Mouse (Mus musculus): ENCODE data around the gene Pdrg1. TPM values are rescaled to one million over a fixed set of nuclear protein-coding genes. Genes with fewer than 3 reads are reported as not detected.

Gene Pdrg1
- polyA plus RNA-seq, 1 experiment from 2014 or later = 90.8 TPM

- Histone ChIP-seq H3K4me3 (no peak overlapping the region), H3K4me1 (no peaks in the 10 kb centered on the region), H3K9me3 (peaks cover 2% of the 10 kb centered on the region; the same call in 1 of the 2 replicates), H3K27me3 (ENCODE audit: poor library complexity, severe bottlenecking) (no peaks in the 10 kb centered on the region; the same call in 1 of the 2 replicates), H3K36me3 (replicated peaks) (no peaks in the 10 kb centered on the region), H3K27ac (no peak overlapping the region)
- DNase-seq (ENCODE audit: extremely low spot score, low spot score) = no peak
- 55% methylated on average over 3 of the region's 3 CpGs for WGBS
Measured at GRCm38 (mm10) chr2:152976991-152977390, 38.2 kb downstream of the Pdrg1 start.

- H3K4me3 ChIP-seq = no peak overlapping the region
- WGBS = 75% methylated on average over 4 of the region's 4 CpGs
- no peak for DNase-seq (ENCODE audit: extremely low spot score, low spot score)
Measured at GRCm38 (mm10) chr2:152965555-152965954, 49.7 kb downstream of the Pdrg1 start.

GRCm38 (mm10) chr2:152962091-152962793 lies 53.0 kb downstream of the Pdrg1 start, which contains the start of gene Ttll9:
Gene Ttll9 (plus strand): TSS chr2:152962485.
- 1% methylated on average over 34 of the region's 34 CpGs for WGBS
- peak; percentile 84 for DNase-seq (ENCODE audit: extremely low spot score, low spot score)
- Histone ChIP-seq H3K36me3 (replicated peaks) (no peaks in the 10 kb centered on the region), H3K9me3 (no peaks in the 10 kb centered on the region), H3K27me3 (ENCODE audit: poor library complexity, severe bottlenecking) (0 out of 2 replicates have a peak, but pooled peaks cover 11% of the 10 kb centered on the region), H3K4me3 (peak within 1 kb of the TSS; percentile 54), H3K27ac (peak within 1 kb of the TSS; percentile 75), H3K4me1 (peaks cover 9% of the 10 kb centered on the region)

More at GRCm38 (mm10) chr2:152965555-152965954, 49.7 kb downstream of the Pdrg1 start:
- H3K4me1 ChIP-seq = peaks cover 9% of the 10 kb centered on the region
- no peak overlapping the region for H3K27ac ChIP-seq
- no peaks in the 10 kb centered on the region for H3K9me3 ChIP-seq
- 0 out of 2 replicates have a peak, but pooled peaks cover 3% of the 10 kb centered on the region for H3K27me3 ChIP-seq (ENCODE audit: poor library complexity, severe bottlenecking)
- no peaks in the 10 kb centered on the region for H3K36me3 ChIP-seq (replicated peaks)

Other genes with a start within 250 kb of the Pdrg1 start
- gene Bcl2l1, start 183.7 kb downstream of the Pdrg1 start, polyA plus RNA-seq (2016; fragmentation: Nextera tagmentation; extraction: Ambion mirVana) = 98.5 and 104 TPM in 2 replicates
- 162 and 163 TPM in 2 replicates for gene Tpx2, start 167.5 kb downstream of the Pdrg1 start, polyA plus RNA-seq (2016; fragmentation: Nextera tagmentation; extraction: Ambion mirVana)
- gene Mylk2, start 104.1 kb downstream of the Pdrg1 start, polyA plus RNA-seq (2016; fragmentation: Nextera tagmentation; extraction: Ambion mirVana) = 0.06 and 0.12 TPM in 2 replicates
- gene Foxs1, start 82.2 kb downstream of the Pdrg1 start, polyA plus RNA-seq (2016; fragmentation: Nextera tagmentation; extraction: Ambion mirVana) = 0.34 and 0.60 TPM in 2 replicates
- 0.42 and 0.95 TPM in 2 replicates for gene Dusp15, start 63.7 kb downstream of the Pdrg1 start, polyA plus RNA-seq (2016; fragmentation: Nextera tagmentation; extraction: Ambion mirVana)
- gene Ttll9, start 52.9 kb downstream of the Pdrg1 start, polyA plus RNA-seq (2016; fragmentation: Nextera tagmentation; extraction: Ambion mirVana) = 1.3 and 1.6 TPM in 2 replicates
- 0.14 and 0.20 TPM in 2 replicates for gene Xkr7, start 16.4 kb upstream of the Pdrg1 start, polyA plus RNA-seq (2016; fragmentation: Nextera tagmentation; extraction: Ambion mirVana)
- 0.83 and 0.84 TPM in 2 replicates for gene Ccm2l, start 50.5 kb upstream of the Pdrg1 start, polyA plus RNA-seq (2016; fragmentation: Nextera tagmentation; extraction: Ambion mirVana)
- 0.92 and 1.5 TPM in 2 replicates for gene Hck, start 93.0 kb upstream of the Pdrg1 start, polyA plus RNA-seq (2016; fragmentation: Nextera tagmentation; extraction: Ambion mirVana)
- 65.3 and 66.0 TPM in 2 replicates for gene Tm9sf4, start 145.9 kb upstream of the Pdrg1 start, polyA plus RNA-seq (2016; fragmentation: Nextera tagmentation; extraction: Ambion mirVana)
- 5.0 and 5.4 TPM in 2 replicates for gene Tspyl3, start 210.0 kb upstream of the Pdrg1 start, polyA plus RNA-seq (2016; fragmentation: Nextera tagmentation; extraction: Ambion mirVana)
- gene Plagl2, start 226.0 kb upstream of the Pdrg1 start, polyA plus RNA-seq (2016; fragmentation: Nextera tagmentation; extraction: Ambion mirVana) = 30.5 and 31.7 TPM in 2 replicates
- 5.9 and 6.4 TPM in 2 replicates for gene Pofut1, start 226.1 kb upstream of the Pdrg1 start, polyA plus RNA-seq (2016; fragmentation: Nextera tagmentation; extraction: Ambion mirVana)